Mouse (Mus musculus): ENCODE measurements around the gene Otog. TPM values are rescaled to one million over a fixed set of nuclear protein-coding genes. Genes with fewer than 3 reads are reported as not detected.
A peak's percentile ranks its signal among the peaks of the same experiment; 100 is the strongest.

The Otog gene
- total RNA-seq, 2 experiments from 2014 or later = 2.9 TPM; not detected in 1

DNA sequence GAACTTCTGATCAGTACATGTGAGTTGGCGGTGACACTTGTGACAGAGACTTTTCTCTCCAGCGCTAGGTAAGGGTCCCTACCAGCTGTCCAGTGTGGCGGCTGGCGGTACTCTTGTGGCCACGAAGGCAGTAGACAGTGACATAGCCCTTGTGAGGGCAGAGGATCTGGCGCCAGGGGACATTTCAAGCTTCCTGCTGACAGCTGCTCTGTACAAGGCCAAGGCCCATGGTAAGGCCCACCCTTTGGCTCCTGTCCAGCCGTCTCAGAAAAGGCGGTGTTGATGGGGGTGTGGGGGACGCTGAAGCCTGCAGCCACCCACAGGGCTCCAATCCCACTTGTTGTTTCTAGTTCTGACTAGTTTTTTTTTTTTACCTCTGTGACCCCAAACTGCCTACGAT, 42.9 kb downstream of the Otog start:
- peak; percentile 65 to 72 for DNase-seq

DNA sequence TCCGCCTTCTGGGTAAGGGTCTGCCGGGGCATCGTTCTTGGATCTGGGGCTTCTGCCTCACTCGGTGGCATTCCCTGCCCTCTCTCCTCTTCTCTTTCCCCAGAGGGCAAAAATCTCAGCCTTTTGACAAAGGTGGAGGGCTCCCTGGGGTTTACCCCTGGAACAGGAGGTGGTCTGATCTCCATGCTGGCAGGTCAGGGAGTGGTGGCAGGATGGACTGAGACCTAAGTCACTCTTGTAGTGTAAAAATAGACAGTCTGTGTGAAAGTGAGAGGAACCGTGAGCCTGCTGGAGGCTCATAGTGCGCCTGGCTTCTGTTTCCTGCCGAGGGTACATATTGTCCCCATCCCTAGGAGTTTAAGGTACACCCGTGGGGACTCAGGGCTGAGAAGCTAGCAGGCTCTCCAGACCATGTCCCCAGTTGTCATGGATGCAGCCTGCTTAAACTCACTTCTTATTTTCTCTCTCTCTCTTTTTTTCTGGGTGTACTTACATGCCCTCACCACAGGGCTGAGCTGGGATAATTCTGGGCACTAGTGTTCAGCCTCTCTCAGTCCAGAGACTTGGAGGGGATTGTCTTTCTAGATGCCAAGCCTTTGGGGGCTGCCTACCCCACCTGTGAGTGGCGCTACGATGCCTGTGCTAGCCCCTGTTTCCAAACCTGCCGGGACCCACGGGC, 44.5 kb downstream of the Otog start:
- no peak for DNase-seq

DNA sequence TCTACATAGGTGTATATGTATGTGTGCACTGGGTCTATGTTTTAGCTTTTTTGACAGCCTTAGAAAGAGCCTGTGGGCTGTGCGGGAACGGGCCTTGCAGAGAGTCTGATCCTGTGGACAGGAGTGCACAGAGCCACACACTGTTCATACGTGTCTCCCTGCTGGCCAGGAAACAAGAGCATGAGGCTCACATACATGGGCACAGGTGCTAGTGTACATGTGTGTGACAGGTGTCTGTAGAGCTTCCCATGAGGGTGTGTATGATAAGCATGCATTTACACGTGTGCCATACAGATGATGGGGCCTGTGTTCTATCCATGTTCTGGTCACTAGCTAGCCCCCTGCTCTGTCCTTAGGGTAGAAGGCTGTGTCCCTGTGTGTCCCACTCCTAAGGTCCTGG, 45.6 kb downstream of the Otog start:
- no peak for DNase-seq

DNA sequence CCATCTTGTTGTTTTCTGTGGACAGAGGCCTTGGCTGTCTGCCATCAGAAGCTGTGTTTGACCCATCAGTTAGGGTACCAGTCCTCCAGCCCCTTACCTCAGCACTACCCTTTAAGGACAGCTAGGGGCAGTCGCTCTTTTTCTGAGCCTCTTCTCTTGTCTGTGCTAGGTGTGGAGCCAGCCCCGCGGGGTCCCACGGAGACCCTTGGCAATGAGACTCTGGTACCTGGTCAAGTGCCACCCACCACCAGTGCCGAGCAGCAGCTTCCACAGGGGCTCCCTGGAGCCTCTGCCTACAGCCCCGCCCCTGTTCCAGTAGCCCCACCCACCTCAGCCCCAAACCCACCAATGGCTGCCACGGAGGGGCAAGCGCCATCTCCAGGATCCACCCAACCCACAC, 46.3 kb downstream of the Otog start:
- no peak for DNase-seq

DNA sequence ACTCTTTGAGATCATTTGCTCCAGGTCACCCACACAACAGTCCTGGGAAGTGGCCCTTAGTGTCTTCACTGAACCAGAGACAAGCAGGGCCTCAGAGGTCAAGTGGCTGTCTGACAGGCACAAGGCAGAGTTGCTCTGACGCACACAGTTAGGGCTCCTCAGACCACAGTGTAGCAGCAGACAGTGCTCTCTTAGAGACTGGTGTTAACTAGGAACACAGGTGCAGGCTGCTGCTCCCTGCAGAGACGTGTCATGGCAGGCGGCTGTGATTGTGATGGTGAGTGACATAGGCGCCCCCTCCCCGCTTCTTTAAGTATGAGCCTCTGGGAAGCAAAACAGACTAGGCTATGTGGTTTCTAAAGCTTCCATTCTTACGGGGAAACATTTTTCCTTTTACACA, 55.5 kb downstream of the Otog start:
- DNase-seq = no peak

DNA sequence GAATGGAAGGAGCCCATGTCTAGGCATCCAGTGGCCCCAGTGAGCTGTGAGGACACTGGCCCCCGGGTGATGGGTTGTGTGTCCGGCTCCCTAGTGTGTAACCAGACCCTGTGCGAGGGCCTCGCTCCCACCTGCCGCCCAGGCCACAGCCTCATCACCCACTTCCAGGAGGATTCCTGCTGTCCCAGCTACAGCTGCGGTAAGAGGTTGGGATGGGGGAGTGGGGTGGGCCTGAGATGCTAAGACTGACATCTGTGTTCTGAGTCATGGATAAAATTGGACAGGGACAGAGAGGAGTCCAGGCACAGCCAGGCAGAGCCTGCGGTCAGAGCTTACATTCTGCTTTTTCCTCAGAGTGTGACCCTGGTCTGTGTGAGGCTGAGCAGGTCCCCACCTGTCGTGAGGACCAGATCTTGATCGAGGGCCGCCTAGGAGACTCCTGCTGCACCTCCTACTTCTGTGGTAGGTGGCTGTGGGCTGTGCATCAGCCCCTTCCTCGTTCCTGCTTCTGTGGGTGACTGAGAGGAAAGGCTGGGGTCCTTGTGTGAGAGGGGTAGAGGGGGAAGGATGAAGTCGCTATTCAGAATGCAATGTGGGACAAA, 60.3 kb downstream of the Otog start:
- DNase-seq = no peak

DNA sequence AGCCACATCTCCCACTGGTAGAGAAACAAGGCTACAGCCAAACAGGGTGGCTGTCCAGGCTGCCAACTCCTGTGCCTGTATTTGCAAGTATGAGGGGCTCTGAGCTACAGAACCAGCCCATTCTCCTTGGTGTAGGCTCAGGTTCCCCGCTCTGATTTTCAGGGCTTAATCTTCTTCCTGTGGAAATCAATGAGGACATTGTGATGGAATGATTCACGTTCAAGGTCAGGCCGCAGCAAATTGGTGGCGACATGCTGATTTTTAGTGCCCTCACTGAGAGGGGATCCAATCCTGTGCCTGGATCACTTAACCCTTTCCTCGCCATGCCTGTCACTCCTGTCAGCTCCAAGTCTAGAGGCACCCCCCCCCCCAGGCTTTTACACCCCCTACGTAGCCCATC, 72.7 kb downstream of the Otog start:
- DNase-seq = peak; percentile 6 to 13

DNA sequence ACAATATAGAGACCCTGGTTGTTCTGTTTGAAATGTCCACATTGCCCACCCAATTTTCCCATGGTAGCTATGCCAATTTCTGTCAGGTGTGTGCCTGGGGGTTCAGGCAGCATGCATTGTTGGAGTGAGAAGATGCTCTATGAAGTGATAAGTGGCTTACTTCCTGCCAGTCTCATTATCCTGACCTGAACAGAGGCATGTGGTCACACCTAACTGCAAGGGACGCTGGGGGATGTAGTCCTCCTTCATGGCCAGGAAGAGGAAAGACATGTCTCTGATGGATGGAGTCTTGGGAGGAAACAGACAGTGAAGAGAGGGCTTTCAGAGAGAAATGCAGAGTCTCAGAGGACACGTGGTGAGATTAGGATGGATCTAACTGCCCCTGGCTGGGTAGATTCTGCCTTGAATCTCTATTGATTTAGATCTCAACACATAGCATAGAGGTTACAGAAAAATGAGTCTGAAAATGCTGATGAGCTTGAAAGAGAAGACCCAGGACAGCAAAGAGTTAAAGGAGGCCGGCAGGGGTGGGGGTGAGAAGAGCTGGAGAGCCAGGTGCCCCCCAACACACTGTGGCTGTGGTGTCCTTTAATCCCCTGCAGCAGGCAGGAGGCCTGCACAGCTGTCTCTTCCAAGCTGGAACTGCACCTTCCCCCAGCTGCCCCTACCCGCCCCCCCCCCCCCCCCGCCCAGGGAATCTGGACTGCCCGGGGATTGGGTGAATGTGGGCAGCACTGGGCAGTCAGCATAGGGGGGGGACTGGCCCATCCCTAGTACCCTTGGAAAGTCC, 73.6 kb downstream of the Otog start:
- DNase-seq = no peak

DNA sequence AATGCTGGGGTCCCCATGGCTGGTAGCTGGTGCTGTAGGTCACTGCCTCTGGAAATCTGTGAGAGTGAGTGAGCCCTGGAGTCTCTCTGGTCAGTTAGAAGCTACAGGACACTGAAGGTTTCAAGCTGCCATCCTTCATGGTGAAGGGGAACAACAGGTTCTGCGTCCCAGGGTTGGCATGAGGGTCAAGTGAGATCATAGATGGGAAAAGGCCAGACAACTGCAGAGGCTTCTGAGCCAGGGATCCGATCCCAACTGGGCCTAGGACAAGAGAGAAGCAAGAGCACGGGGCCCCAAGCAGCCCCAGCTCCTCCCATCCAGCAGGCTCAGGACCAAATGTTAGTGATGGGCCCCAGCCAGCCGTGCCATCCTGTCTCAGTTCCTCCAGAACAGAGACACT, 74.9 kb downstream of the Otog start:
- DNase-seq = no peak

DNA sequence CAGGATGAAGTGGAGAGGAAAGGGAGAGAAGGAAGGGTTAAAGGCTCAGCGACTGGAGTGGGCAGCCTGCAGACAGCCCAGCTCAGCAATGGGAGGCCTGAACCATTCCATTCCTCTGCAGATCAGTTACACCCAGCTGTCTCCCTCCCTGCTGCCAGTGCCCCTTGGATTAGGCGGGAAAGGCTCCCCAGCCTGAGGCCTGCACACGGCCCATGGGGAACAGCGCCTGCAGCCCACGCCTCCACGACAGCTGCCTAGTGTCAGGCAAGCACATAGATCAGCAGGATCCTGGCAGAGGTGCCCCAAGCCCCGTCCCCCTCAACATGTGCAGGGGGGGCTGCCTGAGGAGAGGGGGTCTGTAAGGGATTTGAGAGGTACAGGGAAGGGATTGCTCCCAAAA, 76.2 kb downstream of the Otog start:
- DNase-seq = no peak

DNA sequence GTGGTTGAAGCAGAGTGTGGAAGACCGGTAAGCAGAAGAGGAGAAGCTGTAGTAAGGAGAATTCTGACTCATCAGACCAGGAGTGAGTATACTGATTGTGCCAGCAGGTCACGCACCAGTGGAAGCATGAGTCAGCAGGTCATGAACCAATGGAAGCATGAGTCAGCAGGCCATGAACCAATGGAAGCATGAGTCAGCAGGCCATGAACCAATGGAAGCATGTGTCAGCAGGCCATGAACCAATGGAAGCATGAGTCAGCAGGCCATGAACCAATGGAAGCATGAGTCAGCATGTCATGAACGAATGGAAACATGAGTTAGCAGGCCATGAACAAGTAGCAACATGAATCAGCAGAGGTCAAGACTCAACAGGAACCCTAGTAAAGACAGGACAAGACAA, 80.5 kb downstream of the Otog start:
- DNase-seq = no peak

DNA sequence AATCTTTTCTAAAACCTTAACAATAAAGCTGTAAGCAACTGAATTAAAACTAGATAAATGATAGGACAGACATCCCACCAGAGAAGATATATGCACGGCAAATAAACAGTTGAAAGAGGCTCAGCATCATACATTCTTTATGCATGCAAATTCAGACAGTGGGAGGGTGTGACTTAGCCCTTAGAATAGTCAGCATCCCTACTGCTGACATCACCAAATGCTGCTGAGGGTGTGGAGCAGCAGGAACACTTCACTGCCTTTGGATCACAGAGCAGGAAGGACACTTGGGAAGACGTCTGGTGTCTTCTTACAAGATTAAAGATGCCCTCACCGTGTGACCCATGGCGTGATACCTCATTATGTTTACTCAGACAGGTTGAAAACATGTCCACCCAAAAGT, 87.1 kb downstream of the Otog start:
- DNase-seq = no peak

DNA sequence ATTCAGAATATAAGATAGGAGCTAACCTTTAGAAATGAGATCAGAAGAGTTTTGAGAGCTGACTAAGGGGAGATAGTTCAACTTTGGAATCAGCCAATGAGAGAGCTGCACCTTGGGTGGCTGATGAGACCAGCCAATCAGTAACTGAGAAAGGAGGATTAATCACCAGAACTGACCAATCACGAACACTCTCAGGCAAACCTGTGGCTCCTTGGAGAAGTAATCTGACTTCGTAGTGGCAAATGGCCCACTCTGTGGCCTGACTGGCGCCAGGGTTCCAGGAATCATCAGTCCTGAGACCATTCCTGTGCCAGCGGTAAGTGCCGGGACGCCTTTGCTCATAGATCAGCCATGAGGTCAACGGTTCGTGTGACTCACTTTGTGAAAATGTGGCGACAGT, 96.6 kb downstream of the Otog start:
- no peak for DNase-seq

DNA sequence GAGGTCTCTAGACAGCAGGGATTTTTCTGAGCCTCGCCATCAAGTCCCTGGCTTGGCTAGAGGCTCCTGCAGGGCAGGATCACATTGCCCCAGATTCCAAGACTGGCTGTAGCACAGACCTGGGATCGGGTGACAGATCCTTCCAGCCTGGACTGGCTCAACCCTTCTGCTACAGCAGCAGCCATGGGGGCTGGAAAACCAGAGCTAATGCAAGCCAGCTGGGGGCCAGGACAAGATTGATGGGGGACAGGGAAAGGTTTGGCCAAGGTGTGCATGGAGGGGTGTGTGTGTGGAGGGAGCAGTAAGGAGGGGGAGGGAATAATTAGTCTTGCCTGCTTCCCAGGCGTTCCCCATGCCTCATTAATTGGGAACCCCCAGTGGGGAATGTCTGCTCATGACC, 99.0 kb downstream of the Otog start:
- DNase-seq = no peak

DNA sequence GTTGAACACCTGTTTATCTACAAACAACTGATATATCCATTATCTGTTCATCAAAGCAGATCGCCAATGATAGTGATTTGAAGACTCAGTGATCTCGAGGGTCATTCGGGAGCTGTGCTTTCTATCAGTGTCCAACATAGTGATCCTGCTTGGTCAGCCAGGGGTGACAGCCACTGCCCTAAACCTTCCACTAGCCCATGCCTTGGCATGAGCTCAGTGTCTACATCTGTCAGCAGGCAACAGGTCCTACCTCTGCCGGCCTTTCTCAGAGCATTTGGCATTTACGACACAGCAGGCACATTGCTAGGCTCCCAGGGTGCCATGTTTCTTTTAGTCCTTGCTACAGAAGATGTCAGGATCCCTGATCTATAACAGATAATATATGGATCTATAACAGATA, 99.5 kb downstream of the Otog start:
- DNase-seq = no peak

DNA sequence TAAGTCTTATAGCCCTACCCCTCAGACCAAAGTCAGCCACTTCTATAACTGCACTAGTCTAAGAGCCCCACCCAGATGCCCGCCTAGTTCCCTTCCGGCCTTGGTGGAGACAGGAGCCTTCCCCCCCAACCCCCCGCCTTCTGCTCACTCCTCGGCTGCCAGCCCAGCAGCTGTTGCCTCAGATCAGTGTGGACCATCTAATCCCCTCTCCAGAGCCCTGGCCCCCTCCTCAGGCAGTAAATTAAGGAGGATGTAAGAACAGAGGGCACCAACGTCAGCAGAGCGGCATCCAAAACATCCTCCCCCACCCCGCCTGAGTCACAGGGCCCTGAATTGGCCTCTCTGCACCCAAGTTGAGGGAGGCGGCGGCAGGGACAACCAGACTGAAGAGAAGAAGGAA, 100.7 kb downstream of the Otog start:
- DNase-seq = no peak

DNA sequence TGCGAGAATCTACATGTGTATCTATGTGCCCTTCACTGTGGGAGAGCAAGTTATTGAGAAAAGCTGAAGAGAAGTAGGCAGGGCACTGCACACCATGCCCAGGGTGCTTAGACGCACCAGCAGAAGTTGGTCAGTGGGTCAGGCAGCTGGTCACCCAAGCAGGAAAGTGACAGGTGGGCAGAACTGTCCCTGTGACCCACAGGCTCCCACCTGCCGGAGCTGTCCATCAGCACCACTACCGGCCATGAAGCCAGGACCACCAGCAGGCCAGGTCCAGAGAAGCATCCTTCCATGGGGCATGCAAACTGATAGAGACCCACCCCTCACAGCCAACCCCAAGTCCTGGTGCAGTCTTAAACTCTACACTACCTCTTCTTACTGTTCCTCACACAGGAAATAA, 106.9 kb downstream of the Otog start:
- DNase-seq = no peak

DNA sequence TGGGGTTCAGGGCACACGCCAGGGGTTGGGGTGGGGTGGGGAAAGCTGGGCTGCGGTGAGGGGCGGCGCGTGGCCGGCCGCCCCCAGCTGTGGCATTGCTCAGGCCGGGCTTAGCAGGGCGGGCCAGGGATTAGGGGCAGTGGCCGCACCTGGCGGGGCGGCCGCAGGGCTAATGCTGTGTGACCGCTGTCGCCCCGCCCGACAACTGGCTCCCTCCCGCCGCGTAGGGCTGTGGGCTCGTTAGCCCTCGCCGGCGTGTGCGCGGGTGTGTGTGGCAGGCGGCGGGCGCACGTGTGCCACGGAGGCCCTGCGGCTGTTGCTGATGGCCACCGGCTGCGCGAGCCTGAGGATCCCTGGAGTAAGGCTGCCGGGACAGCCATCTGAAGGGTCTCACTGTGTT, 108.0 kb downstream of the Otog start:
- DNase-seq = no peak

DNA sequence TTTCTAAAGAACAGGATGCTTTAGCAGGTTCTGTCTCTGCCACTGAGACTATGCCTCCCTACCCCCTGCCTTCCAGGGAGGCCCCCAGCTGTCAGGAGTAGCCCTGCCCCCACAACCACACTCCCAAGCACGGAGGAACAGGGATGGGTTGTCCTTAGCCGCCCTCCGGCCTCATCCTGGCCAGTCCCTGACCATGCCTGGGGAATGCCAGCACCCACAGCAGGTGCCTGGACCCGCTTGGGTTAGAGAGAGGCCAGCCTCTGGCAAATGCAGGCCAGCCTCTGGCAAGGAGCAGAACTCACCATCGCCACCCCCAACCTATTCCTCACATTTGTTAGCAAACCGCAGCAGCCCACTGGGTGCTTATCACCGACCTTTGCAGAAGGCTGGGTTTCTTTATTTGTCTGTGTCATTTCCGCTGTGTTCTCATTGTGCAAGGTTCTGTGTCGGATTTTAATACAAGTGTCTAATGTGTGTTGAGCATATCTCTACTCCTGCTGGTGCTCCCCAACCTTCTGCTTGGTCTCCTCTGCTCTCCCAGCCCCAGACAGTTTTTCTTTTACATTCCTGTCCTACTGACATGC, 109.4 kb downstream of the Otog start:
- DNase-seq = no peak

DNA sequence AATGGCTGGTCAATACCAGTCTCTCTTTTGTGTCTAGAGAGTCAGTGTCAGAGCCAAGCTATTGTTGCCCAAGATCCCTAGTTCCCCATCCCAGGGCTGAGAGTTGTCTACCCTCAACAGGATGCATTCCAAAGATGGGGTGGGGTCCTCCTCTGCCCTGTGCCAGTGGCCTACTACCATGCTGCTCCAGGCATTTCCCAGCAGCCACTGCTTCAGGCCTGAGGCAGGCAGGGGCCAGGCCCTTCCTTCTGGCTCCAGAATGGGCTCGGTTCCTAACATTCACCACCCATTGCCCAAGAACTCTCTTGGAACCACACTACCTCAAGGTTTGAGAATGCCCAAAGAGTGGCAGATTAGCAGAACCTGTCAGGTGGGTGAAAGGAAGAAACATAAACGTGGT, 112.0 kb downstream of the Otog start:
- no peak for DNase-seq

DNA sequence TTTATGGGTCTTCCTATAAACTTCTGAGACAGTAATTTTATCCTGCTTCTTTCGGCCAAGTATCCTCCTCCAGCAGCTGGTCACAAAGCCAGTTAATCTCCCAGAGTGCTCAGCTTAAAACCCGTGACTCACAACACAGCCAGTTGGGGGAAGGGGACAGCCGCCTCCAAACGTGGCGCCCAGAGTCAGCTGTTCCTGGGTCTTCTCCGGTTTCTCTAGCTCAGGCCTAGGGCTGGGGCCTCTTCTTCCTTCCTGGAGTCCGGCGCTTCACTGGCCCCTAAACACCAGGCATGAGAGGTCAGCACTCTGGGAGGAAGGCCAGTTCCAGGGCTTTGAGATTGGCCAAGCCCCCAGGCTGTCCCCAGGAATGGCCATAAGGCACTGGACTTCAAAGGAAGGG, 112.4 kb downstream of the Otog start:
- DNase-seq = no peak

DNA sequence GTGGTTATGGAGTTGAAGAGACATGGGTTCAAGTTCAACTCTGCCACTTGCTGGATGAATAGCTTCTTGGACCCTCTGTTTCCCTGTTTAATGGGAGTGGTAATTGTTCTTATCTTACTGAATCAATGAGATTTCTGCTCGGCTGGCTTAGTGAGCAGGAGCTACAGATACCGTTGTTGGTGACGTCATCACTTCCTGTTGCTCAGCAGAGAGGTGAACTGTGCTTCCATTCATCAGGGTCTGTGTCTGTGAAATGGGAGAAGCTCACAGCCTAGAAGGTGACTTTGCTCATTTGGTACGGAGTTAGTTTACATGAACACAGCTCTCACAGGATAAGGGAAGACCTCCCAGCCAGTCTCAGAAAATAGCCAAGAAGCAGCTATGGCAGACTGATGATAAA, 113.1 kb downstream of the Otog start:
- DNase-seq = no peak

All from adrenal gland, postnatal 36 days (tissue).